Mouse (Mus musculus): ENCODE data around the gene Taar8a. TPM values are rescaled to one million over a fixed set of nuclear protein-coding genes. Genes with fewer than 3 reads are reported as not detected.
"Not testable (repeated sequence)": the region's sequence is repeated elsewhere in the genome, so short reads cannot be mapped to it uniquely, and the experiment has no call there.

Taar8a gene
- total and polyA plus RNA-seq, 3 experiments: not detected

DNA sequence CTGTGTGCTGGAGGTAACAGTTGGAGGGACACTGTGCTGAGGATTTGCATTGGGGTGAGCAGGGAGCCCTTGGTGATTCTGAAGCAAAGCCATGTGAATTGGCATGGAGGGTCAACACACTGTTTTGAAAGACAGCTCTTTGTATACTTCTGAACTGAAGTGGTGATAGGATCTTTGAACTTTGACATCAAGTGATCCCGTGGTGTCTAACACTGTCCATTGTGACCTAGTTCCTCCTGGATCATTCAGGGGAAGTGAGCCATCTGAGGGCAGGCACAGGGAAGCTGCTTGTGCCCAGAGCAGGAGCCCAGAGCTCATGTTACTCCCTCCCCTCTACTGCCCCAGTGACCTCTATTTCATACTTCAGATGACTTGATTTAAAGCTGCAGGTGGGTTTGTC lies 27.0 kb downstream of the Taar8a start:
- H3K27me3 ChIP-seq (ENCODE audit: insufficient read depth, low read length); ATAC-seq (ENCODE audit: extremely low read depth, insufficient number of reproducible peaks, low FRiP score, poor library complexity, severe bottlenecking); H3K4me3 ChIP-seq (ENCODE audit: low read depth, low read length); DNase-seq (ENCODE audit: low spot score); H3K4me1 ChIP-seq (ENCODE audit: insufficient read depth, low read depth, low read length); H3K9me3 ChIP-seq (replicated peaks); H3K36me3 ChIP-seq (replicated peaks): not testable (repeated sequence)

DNA sequence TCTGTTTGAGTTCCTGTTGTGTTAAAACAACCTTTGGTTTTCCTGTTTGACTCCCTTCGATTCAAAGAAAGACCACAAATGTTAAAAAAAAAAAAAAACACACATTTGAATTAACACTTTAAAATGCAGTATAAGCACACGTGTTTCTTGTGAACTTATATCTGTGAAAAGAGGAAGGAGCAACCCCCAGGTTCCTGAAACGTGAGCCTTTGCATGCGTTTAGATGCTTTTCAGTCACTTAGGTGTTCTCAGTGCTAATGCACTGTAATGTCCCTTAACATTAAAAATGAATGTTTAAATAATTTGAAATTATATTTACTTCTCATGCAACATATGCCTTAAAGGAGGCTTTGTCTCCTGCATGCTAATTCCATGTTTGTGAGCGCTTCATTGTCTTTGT lies 31.4 kb downstream of the Taar8a start:
- no peaks in the 10 kb centered on the region for H3K27me3 ChIP-seq (ENCODE audit: insufficient read depth, low read length)
- H3K9me3 ChIP-seq (replicated peaks): no peaks in the 10 kb centered on the region
- ATAC-seq (ENCODE audit: extremely low read depth, insufficient number of reproducible peaks, low FRiP score, poor library complexity, severe bottlenecking) (no peak), DNase-seq (ENCODE audit: low spot score) (no peak)
- H3K4me3 ChIP-seq (ENCODE audit: low read depth, low read length): no peak overlapping the region
- H3K4me1 ChIP-seq (ENCODE audit: insufficient read depth, low read depth, low read length): no peaks in the 10 kb centered on the region
- no peak for TF ChIP-seq TAL1 (conservative IDR thresholded peaks at IDR 0.05; ENCODE audit: low read depth, low read length)
- TF ChIP-seq CTCF (IDR thresholded peaks at IDR 0.05; ENCODE audit: low read depth, low read length): no peak
- no peak for TF ChIP-seq GATA1 (IDR thresholded peaks at IDR 0.05; ENCODE audit: borderline replicate concordance, low read length)
- TF ChIP-seq POLR2AphosphoS5 (IDR thresholded peaks at IDR 0.05; ENCODE audit: insufficient replicate concordance, low read depth, low read length): no peak
- no peak for TF ChIP-seq GATA2 (IDR thresholded peaks at IDR 0.05; ENCODE audit: borderline replicate concordance, low read depth, low read length)
- no peaks in the 10 kb centered on the region for H3K36me3 ChIP-seq (replicated peaks)

DNA sequence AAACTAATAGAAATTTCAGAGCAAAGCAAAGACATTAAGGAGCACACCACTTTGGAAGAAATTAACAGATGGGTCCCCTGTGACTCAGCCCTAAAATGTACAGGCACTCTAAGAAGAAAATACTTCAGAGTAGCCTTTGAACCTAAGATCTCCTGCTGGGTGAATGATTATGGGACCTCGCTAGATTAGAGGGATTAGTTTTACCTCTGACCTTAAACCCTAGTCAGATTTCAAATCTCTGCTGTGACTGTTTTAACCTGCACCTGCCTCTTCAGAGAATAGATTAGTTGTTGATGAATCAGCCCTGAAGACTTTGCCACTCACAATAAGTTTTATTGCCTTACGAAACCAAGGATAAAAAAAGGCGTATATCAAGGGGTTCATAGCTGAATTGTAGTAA lies 31.9 kb downstream of the Taar8a start:
- H3K27me3 ChIP-seq (ENCODE audit: insufficient read depth, low read length): no peaks in the 10 kb centered on the region
- ATAC-seq (ENCODE audit: extremely low read depth, insufficient number of reproducible peaks, low FRiP score, poor library complexity, severe bottlenecking): no peak

DNA sequence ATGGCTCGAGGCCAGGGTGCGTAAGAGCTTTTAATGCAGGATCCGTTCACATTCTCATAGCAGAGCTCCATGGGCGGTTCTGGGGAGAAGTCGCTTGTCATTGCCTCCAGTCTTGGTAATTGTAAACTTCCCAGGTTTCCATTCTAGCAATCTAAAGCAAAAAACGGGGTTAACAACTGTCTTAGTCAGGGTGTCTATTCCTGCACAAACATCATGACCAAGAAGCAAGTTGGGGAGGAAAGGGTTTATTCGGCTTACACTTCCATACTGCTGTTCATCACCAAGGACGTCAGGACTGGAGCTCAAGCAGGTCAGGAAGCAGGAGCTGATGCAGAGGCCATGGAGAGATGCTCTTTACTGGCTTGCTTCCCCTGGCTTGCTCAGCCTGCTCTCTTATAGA lies 33.1 kb downstream of the Taar8a start, which contains the start of gene Taar9:
Gene Taar9 (minus strand): TSS at position 101 of the 400 bp plus-strand sequence.
- not testable (repeated sequence) for ATAC-seq (ENCODE audit: extremely low read depth, insufficient number of reproducible peaks, low FRiP score, poor library complexity, severe bottlenecking); DNase-seq (ENCODE audit: low spot score); H3K36me3 ChIP-seq (replicated peaks); H3K4me3 ChIP-seq (ENCODE audit: low read depth, low read length); H3K4me1 ChIP-seq (ENCODE audit: insufficient read depth, low read depth, low read length); H3K27me3 ChIP-seq (ENCODE audit: insufficient read depth, low read length); H3K9me3 ChIP-seq (replicated peaks)

More for the DNA sequence above, 31.9 kb downstream of the Taar8a start:
- no peaks in the 10 kb centered on the region for H3K36me3 ChIP-seq (replicated peaks)
- TF ChIP-seq POLR2AphosphoS5 (IDR thresholded peaks at IDR 0.05; ENCODE audit: insufficient replicate concordance, low read depth, low read length) (no peak), CTCF (IDR thresholded peaks at IDR 0.05; ENCODE audit: low read depth, low read length) (no peak), GATA2 (IDR thresholded peaks at IDR 0.05; ENCODE audit: borderline replicate concordance, low read depth, low read length) (no peak), GATA1 (IDR thresholded peaks at IDR 0.05; ENCODE audit: borderline replicate concordance, low read length) (no peak), TAL1 (conservative IDR thresholded peaks at IDR 0.05; ENCODE audit: low read depth, low read length) (no peak)
- no peak overlapping the region for H3K4me3 ChIP-seq (ENCODE audit: low read depth, low read length)
- no peaks in the 10 kb centered on the region for H3K4me1 ChIP-seq (ENCODE audit: insufficient read depth, low read depth, low read length)
- no peak for DNase-seq (ENCODE audit: low spot score)
- H3K9me3 ChIP-seq (replicated peaks): no peaks in the 10 kb centered on the region

DNA sequence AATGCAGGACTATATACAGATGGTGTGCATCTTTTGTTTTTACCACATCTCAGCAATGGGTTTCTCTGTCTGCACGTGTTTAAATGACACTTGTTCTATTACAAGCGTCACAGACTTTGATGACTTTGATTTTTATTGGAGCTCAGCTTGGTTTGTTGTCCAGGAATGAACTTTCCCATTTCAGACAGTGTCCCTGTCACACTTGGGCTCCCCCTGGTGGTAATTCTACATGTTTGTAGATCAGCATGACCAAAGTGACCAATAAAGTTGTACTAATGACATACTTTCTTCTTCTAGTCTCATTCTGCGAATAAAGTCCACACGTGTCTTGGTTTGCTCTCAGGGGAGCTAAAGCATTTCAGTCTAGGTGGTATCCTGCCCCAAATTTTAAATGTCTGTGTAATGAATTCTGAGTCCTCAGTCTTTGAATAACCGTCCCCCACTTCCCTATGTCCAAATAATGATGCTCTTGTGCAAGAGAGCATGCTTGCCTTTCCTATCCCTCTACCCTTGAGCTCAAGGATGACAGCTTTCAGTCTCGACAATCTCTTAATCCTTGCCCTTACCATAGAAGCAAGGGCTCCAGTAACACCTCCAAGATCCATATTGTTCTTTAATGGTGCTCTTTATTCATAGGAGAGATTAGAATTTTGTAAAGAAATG lies 34.9 kb downstream of the Taar8a start:
- peak; percentile 34 for TF ChIP-seq CTCF (IDR thresholded peaks at IDR 0.05; ENCODE audit: low read depth, low read length)
- no peak for TF ChIP-seq GATA2 (IDR thresholded peaks at IDR 0.05; ENCODE audit: borderline replicate concordance, low read depth, low read length)
- Histone ChIP-seq H3K27me3 (ENCODE audit: insufficient read depth, low read length) (0 out of 2 replicates have a peak, but pooled peaks cover 3% of the 10 kb centered on the region), H3K4me3 (ENCODE audit: low read depth, low read length) (no peak overlapping the region), H3K36me3 (replicated peaks) (no peaks in the 10 kb centered on the region), H3K4me1 (ENCODE audit: insufficient read depth, low read depth, low read length) (no peaks in the 10 kb centered on the region), H3K9me3 (replicated peaks) (no peaks in the 10 kb centered on the region)
- peak; percentile 45 for ATAC-seq (ENCODE audit: extremely low read depth, insufficient number of reproducible peaks, low FRiP score, poor library complexity, severe bottlenecking)
- peak; percentile 15 for DNase-seq (ENCODE audit: low spot score)

Other genes with a start within 250 kb of the Taar8a start
- not detected in 2 replicates for gene Vnn3, start 225.0 kb upstream of the Taar8a start, total RNA-seq (2014; fragmentation: Nextera tagmentation)
- not detected in 2 replicates for gene Vnn3, start 225.0 kb upstream of the Taar8a start, total RNA-seq (2017)
- not detected in 2 replicates for gene Vnn3, start 225.0 kb upstream of the Taar8a start, polyA plus RNA-seq (2012)
- gene Vnn1, start 181.8 kb upstream of the Taar8a start, total RNA-seq (2014; fragmentation: Nextera tagmentation): not detected in 2 replicates
- gene Vnn1, start 181.8 kb upstream of the Taar8a start, total RNA-seq (2017): 0.06 TPM in 1 of 2 replicates, not detected in the other
- not detected in 2 replicates for gene Vnn1, start 181.8 kb upstream of the Taar8a start, polyA plus RNA-seq (2012)
- gene Taar1, start 156.1 kb upstream of the Taar8a start, total RNA-seq (2014; fragmentation: Nextera tagmentation): not detected in 2 replicates
- gene Taar1, start 156.1 kb upstream of the Taar8a start, total RNA-seq (2017): 0.23 TPM in 1 of 2 replicates, not detected in the other
- not detected in 2 replicates for gene Taar1, start 156.1 kb upstream of the Taar8a start, polyA plus RNA-seq (2012)
- gene Taar2, start 137.9 kb upstream of the Taar8a start, total RNA-seq (2014; fragmentation: Nextera tagmentation): not detected in 2 replicates
- gene Taar2, start 137.9 kb upstream of the Taar8a start, total RNA-seq (2017): 0.12 TPM in 1 of 2 replicates, not detected in the other
- not detected in 2 replicates for gene Taar2, start 137.9 kb upstream of the Taar8a start, polyA plus RNA-seq (2012)
- not detected in 2 replicates for gene Taar3, start 126.9 kb upstream of the Taar8a start, total RNA-seq (2014; fragmentation: Nextera tagmentation)
- 0.11 TPM in 1 of 2 replicates, not detected in the other for gene Taar3, start 126.9 kb upstream of the Taar8a start, total RNA-seq (2017)
- gene Taar3, start 126.9 kb upstream of the Taar8a start, polyA plus RNA-seq (2012): not detected in 2 replicates
- not detected in 2 replicates for gene Taar4, start 116.0 kb upstream of the Taar8a start, total RNA-seq (2014; fragmentation: Nextera tagmentation)
- 0.29 TPM in 1 of 2 replicates, not detected in the other for gene Taar4, start 116.0 kb upstream of the Taar8a start, total RNA-seq (2017)
- not detected in 2 replicates for gene Taar4, start 116.0 kb upstream of the Taar8a start, polyA plus RNA-seq (2012)
- gene Taar5, start 105.8 kb upstream of the Taar8a start, total RNA-seq (2014; fragmentation: Nextera tagmentation): not detected in 2 replicates
- gene Taar5, start 105.8 kb upstream of the Taar8a start, total RNA-seq (2017): 0.38 TPM in 1 of 2 replicates, not detected in the other
- gene Taar5, start 105.8 kb upstream of the Taar8a start, polyA plus RNA-seq (2012): not detected in 2 replicates
- not detected in 2 replicates for gene Taar6, start 90.9 kb upstream of the Taar8a start, total RNA-seq (2014; fragmentation: Nextera tagmentation)
- not detected in 2 replicates for gene Taar6, start 90.9 kb upstream of the Taar8a start, total RNA-seq (2017)
- gene Taar6, start 90.9 kb upstream of the Taar8a start, polyA plus RNA-seq (2012): not detected in 2 replicates
- not detected in 2 replicates for gene Taar7a, start 83.0 kb upstream of the Taar8a start, total RNA-seq (2014; fragmentation: Nextera tagmentation)
- not detected in 2 replicates for gene Taar7a, start 83.0 kb upstream of the Taar8a start, total RNA-seq (2017)
- not detected in 2 replicates for gene Taar7a, start 83.0 kb upstream of the Taar8a start, polyA plus RNA-seq (2012)
- gene Taar7b, start 76.6 kb upstream of the Taar8a start, total RNA-seq (2014; fragmentation: Nextera tagmentation): not detected in 2 replicates
- gene Taar7b, start 76.6 kb upstream of the Taar8a start, total RNA-seq (2017): not detected in 2 replicates
- not detected in 2 replicates for gene Taar7b, start 76.6 kb upstream of the Taar8a start, polyA plus RNA-seq (2012)
- gene Taar7d, start 49.3 kb upstream of the Taar8a start, total RNA-seq (2014; fragmentation: Nextera tagmentation): not detected in 2 replicates
- 0.16 TPM in 1 of 2 replicates, not detected in the other for gene Taar7d, start 49.3 kb upstream of the Taar8a start, total RNA-seq (2017)
- not detected in 2 replicates for gene Taar7d, start 49.3 kb upstream of the Taar8a start, polyA plus RNA-seq (2012)
- gene Taar7e, start 38.9 kb upstream of the Taar8a start, total RNA-seq (2014; fragmentation: Nextera tagmentation): not detected in 2 replicates
- gene Taar7e, start 38.9 kb upstream of the Taar8a start, total RNA-seq (2017): 0.33 TPM in 1 of 2 replicates, not detected in the other
- gene Taar7e, start 38.9 kb upstream of the Taar8a start, polyA plus RNA-seq (2012): not detected in 2 replicates
- not detected in 2 replicates for gene Taar7f, start 27.0 kb upstream of the Taar8a start, total RNA-seq (2014; fragmentation: Nextera tagmentation)
- gene Taar7f, start 27.0 kb upstream of the Taar8a start, total RNA-seq (2017): not detected in 2 replicates
- gene Taar7f, start 27.0 kb upstream of the Taar8a start, polyA plus RNA-seq (2012): not detected in 2 replicates
- not detected in 2 replicates for gene Taar8b, start 15.8 kb downstream of the Taar8a start, total RNA-seq (2014; fragmentation: Nextera tagmentation)
- not detected in 2 replicates for gene Taar8b, start 15.8 kb downstream of the Taar8a start, total RNA-seq (2017)
- not detected in 2 replicates for gene Taar8b, start 15.8 kb downstream of the Taar8a start, polyA plus RNA-seq (2012)
- gene Taar8c, start 25.4 kb downstream of the Taar8a start, total RNA-seq (2014; fragmentation: Nextera tagmentation): not detected in 2 replicates
- gene Taar8c, start 25.4 kb downstream of the Taar8a start, total RNA-seq (2017): not detected in 2 replicates
- not detected in 2 replicates for gene Taar8c, start 25.4 kb downstream of the Taar8a start, polyA plus RNA-seq (2012)
- gene Taar9, start 33.0 kb downstream of the Taar8a start, total RNA-seq (2014; fragmentation: Nextera tagmentation): not detected in 2 replicates
- gene Taar9, start 33.0 kb downstream of the Taar8a start, total RNA-seq (2017): 0.11 TPM in 1 of 2 replicates, not detected in the other
- not detected in 2 replicates for gene Taar9, start 33.0 kb downstream of the Taar8a start, polyA plus RNA-seq (2012)
- gene Stx7, start 72.8 kb downstream of the Taar8a start, total RNA-seq (2014; fragmentation: Nextera tagmentation): 33.1 and 61.8 TPM in 2 replicates
- 35.7 and 39.2 TPM in 2 replicates for gene Stx7, start 72.8 kb downstream of the Taar8a start, total RNA-seq (2017)
- 40.7 and 47.8 TPM in 2 replicates for gene Stx7, start 72.8 kb downstream of the Taar8a start, polyA plus RNA-seq (2012)
- gene Moxd1, start 147.0 kb downstream of the Taar8a start, total RNA-seq (2014; fragmentation: Nextera tagmentation): not detected in 2 replicates
- gene Moxd1, start 147.0 kb downstream of the Taar8a start, total RNA-seq (2017): 0.06 TPM in 1 of 2 replicates, not detected in the other
- not detected in 2 replicates for gene Moxd1, start 147.0 kb downstream of the Taar8a start, polyA plus RNA-seq (2012)

Data from G1E (cell line).